Mouse (Mus musculus) activated CD4-positive, CD25-positive, alpha-beta regulatory T cell, adult 4 months (primary cell): ENCODE measurements around the gene Necab2. TPM values are rescaled to one million over a fixed set of nuclear protein-coding genes. Genes with fewer than 3 reads are reported as not detected.

Source experiments
- polyA plus RNA-seq, 2 experiments: library from polyadenylated mRNA; unstranded; fragments of 100-300 nt; shearing (Covaris generic); gene quantifications; one replicate each; pipeline ENCODE4 v1.2.1; 2017

The Necab2 gene
- polyA plus RNA-seq, 2 experiments from 2014 or later, result not detected

Other genes starting within 250 kb of the Necab2 start
- gene Hsbp1, start 102.2 kb upstream of the Necab2 start, polyA plus RNA-seq, result 100 to 1,000 TPM; 201 to 231 TPM
- gene Mlycd, start 51.8 kb upstream of the Necab2 start, polyA plus RNA-seq, result 1 to 10 TPM; 4.2 to 6.4 TPM
- gene Osgin1, start 12.6 kb upstream of the Necab2 start, polyA plus RNA-seq, result 10 to 100 TPM in 1 of 2 experiments, 1 to 10 TPM in 1; 8.0 to 18.6 TPM
- not detected for gene Slc38a8, start 55.0 kb downstream of the Necab2 start, polyA plus RNA-seq
- 10 to 100 TPM; 28.6 to 44.1 TPM for gene Mbtps1, start 112.0 kb downstream of the Necab2 start, polyA plus RNA-seq
- gene Hsdl1, start 128.5 kb downstream of the Necab2 start, polyA plus RNA-seq, result 10 to 100 TPM; 44.3 to 54.5 TPM
- not detected for gene Dnaaf1, start 128.5 kb downstream of the Necab2 start, polyA plus RNA-seq
- 10 to 100 TPM in 1 of 2 experiments, 1 to 10 TPM in 1; 9.8 to 13.4 TPM for gene Taf1c, start 158.5 kb downstream of the Necab2 start, polyA plus RNA-seq
- gene Adad2, start 166.0 kb downstream of the Necab2 start, polyA plus RNA-seq, result not detected
- not detected for gene Kcng4, start 189.0 kb downstream of the Necab2 start, polyA plus RNA-seq
- gene Wfdc1, start 219.6 kb downstream of the Necab2 start, polyA plus RNA-seq, result not detected